Mouse (Mus musculus): ENCODE results near the gene Aoc3.
"Not testable (repeated sequence)": the region's sequence is repeated elsewhere in the genome, so short reads cannot be mapped to it uniquely, and the experiment has no call there.

The Aoc3 gene

DNA sequence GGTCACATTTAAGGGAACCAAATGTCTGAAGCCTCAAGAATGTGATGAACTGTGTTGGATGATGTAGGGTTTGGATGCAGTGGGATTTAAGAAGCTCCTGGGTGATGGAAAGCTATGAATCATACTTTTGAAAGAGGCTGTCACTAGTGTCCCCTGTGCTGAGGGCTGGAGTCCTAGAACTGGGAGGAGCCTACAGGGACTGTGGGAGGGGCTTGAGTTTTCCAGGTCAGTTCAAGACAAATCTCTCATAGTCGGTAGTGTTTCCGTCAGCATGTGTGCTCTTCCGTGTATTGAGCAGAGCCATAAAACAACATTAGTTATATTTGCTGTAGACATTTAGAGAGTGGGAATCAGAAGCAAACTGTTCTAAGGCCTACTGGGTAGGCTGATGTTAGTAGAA, 3.1 kb upstream of the Aoc3 start:
- DNase-seq (ENCODE audit: low spot score in 2 of 2): no peak

GRCm38 (mm10) chr11:101328941-101329635, 1.3 kb upstream of the Aoc3 start:
- peak; percentile 39 for DNase-seq (ENCODE audit: low spot score in 2 of 2)

DNA sequence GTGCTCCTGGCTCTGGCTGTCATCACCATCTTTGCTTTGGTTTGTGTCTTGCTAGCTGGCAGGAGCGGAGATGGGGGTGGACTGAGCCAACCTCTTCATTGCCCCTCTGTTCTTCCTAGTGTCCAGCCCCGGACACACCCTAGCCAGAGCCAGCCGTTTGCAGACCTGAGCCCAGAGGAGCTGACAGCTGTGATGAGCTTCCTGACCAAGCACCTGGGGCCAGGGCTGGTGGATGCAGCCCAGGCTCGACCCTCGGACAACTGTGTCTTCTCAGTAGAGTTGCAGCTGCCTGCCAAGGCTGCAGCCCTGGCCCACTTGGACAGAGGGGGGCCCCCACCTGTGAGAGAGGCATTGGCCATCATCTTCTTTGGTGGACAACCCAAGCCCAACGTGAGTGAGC, 556 bp downstream of the Aoc3 start:
- not testable (repeated sequence) for DNase-seq (ENCODE audit: low spot score in 2 of 2)

DNA sequence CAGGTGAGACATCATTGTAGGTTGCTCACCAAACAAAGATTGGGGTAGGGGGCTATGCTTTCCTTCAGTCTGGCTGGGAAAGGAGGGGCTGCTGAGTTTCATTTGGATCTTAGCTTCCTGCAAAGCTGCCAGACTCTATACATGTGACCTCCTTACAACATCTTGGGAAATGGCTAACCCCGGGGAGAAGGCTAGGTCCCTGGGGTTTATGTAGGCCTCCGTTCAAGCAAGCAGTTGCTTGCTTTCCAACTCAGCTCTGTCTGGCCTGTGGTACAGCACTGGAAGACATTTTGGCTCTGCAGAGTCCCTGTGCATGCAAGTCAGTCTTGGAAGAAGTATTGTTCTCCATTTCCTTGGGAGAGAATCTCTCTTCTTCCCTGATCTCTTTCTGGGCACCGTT, 2.1 kb downstream of the Aoc3 start:
- DNase-seq (ENCODE audit: low spot score in 2 of 2): no peak

DNA sequence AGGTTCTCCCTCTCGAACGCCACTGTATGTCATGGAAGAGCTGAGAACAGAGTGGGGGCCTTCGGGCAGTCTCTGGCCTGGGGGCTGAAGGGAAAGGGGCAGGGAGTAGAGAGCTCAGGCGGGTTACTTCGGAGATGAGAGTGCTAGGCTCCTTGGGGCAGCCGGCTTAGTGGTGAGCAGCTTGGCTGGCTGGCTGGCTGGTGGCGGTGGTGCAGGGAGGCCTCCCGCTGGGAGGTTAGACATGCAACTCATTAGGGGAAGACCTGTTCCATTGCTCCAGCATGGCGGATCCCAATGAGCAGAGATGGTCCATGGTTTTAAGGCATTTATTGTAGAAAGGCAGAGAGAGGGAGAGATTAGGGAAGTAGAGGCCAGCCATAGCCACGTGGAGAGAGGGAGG, 3.6 kb downstream of the Aoc3 start:
- no peak for DNase-seq (ENCODE audit: low spot score in 2 of 2)

DNA sequence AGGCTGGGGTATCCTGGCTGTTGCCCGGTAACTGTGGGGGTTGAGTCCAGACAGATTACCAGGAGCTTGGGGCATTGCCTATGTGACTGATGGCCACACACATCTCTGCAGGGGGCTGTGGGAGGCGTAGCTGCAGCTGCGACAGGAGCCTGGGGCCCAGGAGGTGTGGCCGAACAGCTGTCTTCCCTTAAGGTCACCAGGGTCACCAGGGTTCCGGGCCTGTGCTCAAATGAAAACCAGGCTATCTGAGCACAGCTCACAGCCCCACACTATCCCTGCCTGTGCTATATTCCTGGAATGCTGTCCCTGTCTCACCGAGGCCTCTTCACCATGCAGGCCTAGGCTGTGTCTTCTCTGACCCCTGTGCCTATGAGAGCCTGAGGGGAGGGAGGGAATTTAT, 4.1 kb downstream of the Aoc3 start:
- no peak for DNase-seq (ENCODE audit: low spot score in 2 of 2)

DNA sequence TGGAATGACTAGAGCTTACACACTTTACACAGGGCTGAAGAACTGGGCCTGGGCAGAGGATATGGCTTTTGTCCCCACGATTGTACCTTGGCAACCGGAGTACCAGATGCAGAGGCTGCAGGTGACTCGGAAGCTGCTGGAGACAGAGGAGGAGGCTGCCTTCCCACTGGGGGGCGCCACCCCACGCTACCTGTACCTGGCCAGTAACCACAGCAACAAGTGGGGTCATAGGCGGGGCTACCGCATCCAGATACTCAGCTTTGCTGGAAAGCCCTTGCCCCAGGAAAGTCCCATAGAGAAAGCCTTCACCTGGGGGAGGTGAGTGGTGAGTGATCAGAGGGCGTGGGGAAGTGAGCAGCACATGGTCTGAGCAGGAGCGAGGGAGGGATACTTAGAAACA, 5.3 kb downstream of the Aoc3 start:
- no peak for DNase-seq (ENCODE audit: low spot score in 2 of 2)

- DNase-seq (ENCODE audit: low spot score in 2 of 2): no peak
Measured at GRCm38 (mm10) chr11:101338123-101338760, 7.8 kb downstream of the Aoc3 start.

DNA sequence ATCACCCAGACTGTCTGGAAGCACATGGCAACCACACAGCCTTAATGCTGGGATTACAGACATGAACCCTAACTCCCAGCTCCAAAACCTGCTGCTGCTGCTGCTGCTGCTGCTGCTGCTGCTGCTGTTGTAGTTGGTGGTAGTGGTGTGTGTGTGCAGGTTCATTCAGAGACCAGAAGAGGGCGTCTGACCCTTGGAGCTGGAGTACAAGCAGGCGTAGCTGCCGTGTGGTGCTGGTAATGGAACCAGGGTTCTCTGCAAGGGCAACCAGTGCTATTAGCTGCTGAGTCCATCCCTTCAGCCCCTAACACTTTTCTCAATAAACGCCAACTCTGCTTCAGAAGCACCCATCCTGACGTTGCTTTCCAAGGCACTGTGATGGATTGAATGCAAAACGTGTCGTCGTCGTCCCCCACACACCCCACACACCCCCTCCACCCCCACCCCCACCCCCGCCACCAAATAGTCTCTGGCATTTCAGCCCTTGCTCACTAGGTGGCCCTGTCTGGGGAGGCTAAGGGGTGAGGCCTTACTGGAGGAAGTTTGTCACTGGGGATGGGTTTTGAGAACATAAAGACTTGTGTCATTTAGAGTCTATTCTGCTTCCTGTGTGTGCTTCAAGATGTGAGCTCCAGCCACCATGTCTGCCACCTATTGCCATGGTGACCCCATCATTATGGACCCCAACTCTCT, 16.8 kb downstream of the Aoc3 start:
- DNase-seq (ENCODE audit: low spot score in 2 of 2): no peak

DNA sequence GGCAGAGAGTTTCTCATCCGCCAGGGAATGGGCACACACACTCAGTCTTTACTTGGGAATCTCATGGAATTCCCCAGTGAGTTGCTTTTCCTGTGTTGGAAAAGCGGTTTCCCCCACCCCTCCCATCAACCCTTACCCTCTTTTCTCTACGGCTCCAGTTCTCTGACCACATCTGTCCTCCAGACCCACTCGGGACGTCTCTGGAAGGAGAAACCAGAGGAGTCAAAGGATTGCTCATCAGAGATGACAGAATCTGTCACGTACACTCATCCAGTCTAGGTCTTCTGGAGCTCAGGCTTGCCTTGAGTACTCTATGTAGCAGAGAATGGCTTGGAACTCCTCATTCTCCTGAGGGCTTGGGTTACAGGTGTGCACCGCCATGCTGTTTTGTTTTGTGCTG, 18.4 kb downstream of the Aoc3 start:
- no peak for DNase-seq (ENCODE audit: low spot score in 2 of 2)

DNA sequence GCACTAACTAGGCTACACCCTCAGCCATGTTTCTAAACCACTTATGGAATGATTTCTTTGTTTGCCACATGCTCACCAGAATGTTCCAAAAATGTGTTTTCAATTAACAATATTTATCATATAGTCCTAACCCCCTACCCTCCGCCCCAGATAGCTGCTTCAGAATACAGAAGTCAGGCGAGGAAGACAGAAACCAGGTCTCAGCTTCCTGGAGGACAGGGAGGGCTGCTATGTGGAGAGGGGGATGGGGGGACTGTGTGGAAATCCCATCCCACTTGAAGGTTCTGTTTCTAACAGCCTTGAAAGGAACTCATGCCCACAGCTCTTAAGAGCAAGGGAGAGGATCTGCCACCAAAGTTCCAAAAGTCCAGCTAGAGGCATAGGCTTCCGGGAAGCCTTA, 18.8 kb downstream of the Aoc3 start:
- no peak for DNase-seq (ENCODE audit: low spot score in 2 of 2)

DNA sequence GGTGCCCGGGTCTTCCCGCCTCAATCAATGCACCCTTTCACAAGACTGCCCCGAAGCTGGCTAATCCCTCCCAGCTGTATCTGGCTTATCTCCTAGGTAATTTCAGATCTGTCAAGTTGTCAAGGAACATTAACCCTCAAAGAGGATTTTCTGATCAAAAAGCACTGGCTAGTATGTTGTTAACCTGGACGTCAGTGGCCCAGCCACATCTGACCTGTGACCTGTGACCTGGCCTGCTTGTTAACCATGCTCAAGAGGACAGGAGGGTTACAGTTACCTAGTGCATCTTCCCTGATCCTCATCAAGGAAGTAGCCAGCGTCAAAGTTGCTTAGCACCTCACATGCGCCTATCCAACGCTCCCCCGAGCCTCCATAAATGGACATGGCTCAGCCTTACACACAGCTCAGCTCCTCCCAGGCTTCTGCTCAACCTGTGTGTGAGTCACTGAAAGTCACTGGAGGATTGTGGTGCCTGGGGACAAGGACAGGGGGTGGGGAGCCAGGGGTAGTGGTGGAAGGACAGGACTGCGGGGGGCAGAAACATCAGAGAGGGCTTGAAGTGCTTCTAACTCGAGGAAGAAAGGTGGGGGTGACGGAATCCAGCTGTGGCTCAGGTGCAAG, 20.8 kb downstream of the Aoc3 start:
- DNase-seq (ENCODE audit: low spot score in 2 of 2): no peak

GRCm38 (mm10) chr11:101351721-101352111, 21.3 kb downstream of the Aoc3 start:
- no peak for DNase-seq (ENCODE audit: low spot score in 2 of 2)

GRCm38 (mm10) chr11:101353436-101353835, 23.0 kb downstream of the Aoc3 start:
- no peak for DNase-seq (ENCODE audit: low spot score in 2 of 2)

DNA sequence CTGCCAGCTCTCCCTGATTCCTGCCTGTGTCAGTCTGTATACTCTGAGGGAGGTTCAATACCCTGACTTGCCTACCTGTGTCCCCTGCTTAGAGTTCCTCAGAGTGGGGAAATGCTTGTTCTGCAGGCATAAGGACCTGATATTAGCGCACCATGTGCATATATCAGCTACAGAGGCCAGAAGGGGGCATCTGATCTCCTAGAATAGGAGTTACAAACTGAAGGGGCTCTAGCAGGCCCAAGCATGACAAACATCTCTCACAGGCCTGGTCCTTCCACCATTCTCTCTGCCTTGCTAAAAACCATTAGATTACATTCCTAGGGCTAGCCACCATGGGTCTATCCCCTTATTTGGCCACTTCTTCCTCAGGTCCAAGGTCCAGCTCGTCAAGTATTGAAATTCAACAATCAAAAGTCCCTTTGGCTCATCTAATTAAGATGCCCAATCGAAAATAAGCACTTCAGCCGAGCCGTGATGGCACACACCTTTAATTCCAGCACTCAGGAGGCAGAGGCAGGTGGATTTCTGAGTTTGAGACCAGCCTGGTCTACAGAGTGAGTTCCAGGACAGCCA, 24.1 kb downstream of the Aoc3 start:
- DNase-seq (ENCODE audit: low spot score in 2 of 2): no peak

DNA sequence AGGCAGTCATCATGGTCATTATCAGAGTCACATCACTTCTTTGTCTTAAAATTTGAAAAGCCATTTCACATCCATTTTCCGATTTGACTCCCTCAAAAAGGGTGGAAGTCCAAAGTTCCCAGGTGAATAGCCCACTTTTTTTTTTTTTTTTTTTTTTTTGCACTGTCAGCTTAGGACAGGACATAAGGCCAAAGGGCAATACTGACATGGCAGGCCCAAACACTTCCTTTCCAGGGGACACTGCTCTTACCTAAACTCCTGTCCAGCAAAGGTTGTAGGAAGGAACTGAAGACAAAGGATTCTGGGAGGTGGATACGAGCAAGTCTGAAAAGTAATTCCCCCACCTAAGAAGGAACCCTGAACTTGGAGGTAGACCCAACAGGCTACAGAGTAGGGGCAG, 25.5 kb downstream of the Aoc3 start:
- DNase-seq (ENCODE audit: low spot score in 2 of 2): no peak

GRCm38 (mm10) chr11:101357505-101358182, 27.2 kb downstream of the Aoc3 start:
- no peak for DNase-seq (ENCODE audit: low spot score in 2 of 2)

DNA sequence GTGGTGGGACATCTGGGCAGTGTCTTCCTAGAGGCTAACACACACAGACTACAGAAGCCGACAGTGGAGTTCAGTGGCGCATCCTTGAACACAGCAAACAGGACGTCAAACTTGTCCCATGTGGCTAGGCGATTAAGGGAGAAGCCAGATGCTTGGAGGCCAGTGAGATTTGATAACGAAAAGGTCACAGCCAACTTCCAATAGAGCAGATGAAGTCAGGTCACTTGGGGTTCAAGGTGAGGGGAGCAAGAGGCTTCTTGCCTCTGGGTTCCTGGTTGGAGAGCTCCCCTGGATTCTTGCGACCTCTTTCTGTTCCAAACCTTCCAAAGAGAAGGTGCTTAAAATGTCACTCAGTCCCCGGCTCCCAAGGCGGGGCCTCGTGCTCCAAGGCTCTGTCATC, 29.4 kb downstream of the Aoc3 start:
- no peak for DNase-seq (ENCODE audit: low spot score in 2 of 2)

GRCm38 (mm10) chr11:101360651-101361113, 30.3 kb downstream of the Aoc3 start:
- no peak for DNase-seq (ENCODE audit: low spot score in 2 of 2)

DNA sequence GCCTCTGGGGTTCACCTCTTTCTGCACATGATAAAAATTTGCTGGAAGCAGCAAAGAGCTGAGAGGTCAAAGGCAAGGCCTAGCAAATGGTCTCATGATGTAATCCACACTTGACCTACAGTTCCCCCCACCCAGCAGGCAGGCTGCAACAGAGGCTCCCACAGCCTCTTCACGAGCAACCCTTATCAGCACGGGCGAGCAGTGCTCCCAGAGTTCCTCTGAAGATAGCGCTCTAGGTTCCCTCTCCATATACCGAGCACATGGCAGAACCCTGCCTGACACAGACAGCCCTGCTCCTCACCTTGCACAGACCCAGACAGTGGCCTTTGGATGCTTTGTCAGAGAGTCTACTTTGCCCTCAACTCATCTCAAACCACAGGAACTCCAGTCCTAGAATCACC, 34.1 kb downstream of the Aoc3 start:
- no peak for DNase-seq (ENCODE audit: low spot score in 2 of 2)

DNA sequence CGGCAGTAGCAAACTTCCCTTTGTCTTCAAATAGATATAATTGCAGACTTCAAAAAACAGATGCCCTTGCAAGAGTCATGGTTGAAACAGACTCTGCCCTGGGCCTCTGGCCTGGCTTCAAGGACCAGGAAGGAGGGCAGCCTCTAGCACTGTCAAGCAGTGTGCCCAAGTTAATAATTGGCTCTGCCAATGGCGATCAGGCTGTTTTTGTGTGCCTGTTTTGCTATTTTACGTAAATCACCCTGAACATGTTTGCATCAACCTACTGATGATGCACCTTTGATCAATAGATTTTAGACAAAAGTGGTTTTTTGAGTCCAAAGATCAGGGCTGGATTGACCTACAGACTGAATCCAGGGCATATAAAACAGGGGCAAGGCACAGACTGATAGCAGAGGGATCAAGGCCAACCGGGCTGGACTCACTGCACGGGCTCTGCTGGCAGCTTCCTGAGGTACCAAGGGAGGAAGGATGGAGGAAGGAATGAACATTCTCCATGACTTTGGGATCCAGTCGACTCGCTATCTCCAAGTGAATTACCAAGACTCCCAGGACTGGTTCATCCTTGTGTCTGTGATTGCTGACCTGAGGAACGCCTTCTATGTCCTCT, 37.0 kb downstream of the Aoc3 start, which contains the start of gene G6pc:
Gene G6pc, plus strand, starts transcription at position 236 of the 610 bp plus-strand sequence.
- no peak for DNase-seq (ENCODE audit: low spot score in 2 of 2)
